Mouse (Mus musculus) bone marrow, adult 2 months (tissue): Measurements from ENCODE around the gene Nova2.

Experiments used
- CTCF ChIP-seq: fragments of 200-500 bp; IDR thresholded peaks from 2 replicates; pipeline ENCODE4 v1.5.1; 2011; ENCODE audit warnings: low read length, control low read depth; ENCODE audit not compliant: control insufficient read depth, insufficient read depth
- POLR2A ChIP-seq: fragments of 200-500 bp; IDR thresholded peaks from 2 replicates; pipeline ENCODE4 v1.6.1; 2011; ENCODE audit warnings: low read depth, mild to moderate bottlenecking, control low read depth, low read length, borderline replicate concordance; ENCODE audit not compliant: control insufficient read depth

GRCm38 (mm10) chr7:18942815-18943214, 17.1 kb downstream of the Nova2 start:
- TF ChIP-seq CTCF (no peak), POLR2A (no peak)
